Mouse (Mus musculus) liver, embryonic 13.5 days (tissue): ENCODE measurements at regions not wholly inside any gene's neighbourhood (a gene's known extent, or its start where the extent isn't known, plus 50 kb on each side); places are given as distances from the start of the nearest gene placed in this dataset.
A peak's percentile ranks its signal among the peaks of the same experiment; 100 is the strongest.

Source experiments
- ATAC-seq: fragments of 200-750 bp; cut with Nextera tagmentation; 2 replicates; pipeline ENCODE4 v1.8.0; 2017; ENCODE audit warnings: low read depth, mild to moderate bottlenecking, moderate number of reproducible peaks, moderate library complexity
- DNase-seq: peaks from one replicate; pipeline ENCODE4 v3.0.0; 2022
- H3K27ac ChIP-seq: fragments of 300-500 bp; sonication (generic); 2 replicates; pipeline ENCODE4 v1.5.1; 2015; ENCODE audit warnings: moderate library complexity, mild to moderate bottlenecking, inconsistent platforms
- H3K27me3 ChIP-seq: fragments of 300-500 bp; sonication (generic); 2 replicates; pipeline ENCODE4 v1.6.1; 2015; ENCODE audit warnings: mild to moderate bottlenecking, inconsistent platforms
- H3K36me3 ChIP-seq: fragments of 300-500 bp; sonication (generic); 2 replicates; pipeline ENCODE4 v1.6.1; 2015; ENCODE audit warnings: mild to moderate bottlenecking, inconsistent platforms
- H3K4me1 ChIP-seq: fragments of 300-500 bp; sonication (generic); replicated peaks from 2 replicates; pipeline ENCODE4 v1.6.1; 2015; ENCODE audit warnings: inconsistent platforms
- H3K4me2 ChIP-seq: fragments of 300-500 bp; sonication (generic); 2 replicates; pipeline ENCODE4 v1.6.1; 2015; ENCODE audit warnings: inconsistent platforms, mild to moderate bottlenecking, moderate library complexity
- H3K4me3 ChIP-seq: fragments of 300-500 bp; sonication (generic); replicated peaks from 2 replicates; pipeline ENCODE4 v1.5.1; 2015; ENCODE audit warnings: mild to moderate bottlenecking, inconsistent platforms
- H3K9ac ChIP-seq: fragments of 300-500 bp; sonication (generic); 2 replicates; pipeline ENCODE4 v1.6.1; 2015; ENCODE audit warnings: mild to moderate bottlenecking, inconsistent platforms
- H3K9me3 ChIP-seq: fragments of 300-500 bp; sonication (generic); replicated peaks from 2 replicates; pipeline ENCODE4 v1.6.1; 2016; ENCODE audit warnings: inconsistent platforms
- WGBS: fragments of 180-500 bp; shearing (Covaris S2); methylation state at CpG from one replicate; pipeline ENCODE4 v1.1.7; 2015; ENCODE audit not compliant: insufficient replicate concordance; 5-methylcytosine and 5-hydroxymethylcytosine counted together

DNA sequence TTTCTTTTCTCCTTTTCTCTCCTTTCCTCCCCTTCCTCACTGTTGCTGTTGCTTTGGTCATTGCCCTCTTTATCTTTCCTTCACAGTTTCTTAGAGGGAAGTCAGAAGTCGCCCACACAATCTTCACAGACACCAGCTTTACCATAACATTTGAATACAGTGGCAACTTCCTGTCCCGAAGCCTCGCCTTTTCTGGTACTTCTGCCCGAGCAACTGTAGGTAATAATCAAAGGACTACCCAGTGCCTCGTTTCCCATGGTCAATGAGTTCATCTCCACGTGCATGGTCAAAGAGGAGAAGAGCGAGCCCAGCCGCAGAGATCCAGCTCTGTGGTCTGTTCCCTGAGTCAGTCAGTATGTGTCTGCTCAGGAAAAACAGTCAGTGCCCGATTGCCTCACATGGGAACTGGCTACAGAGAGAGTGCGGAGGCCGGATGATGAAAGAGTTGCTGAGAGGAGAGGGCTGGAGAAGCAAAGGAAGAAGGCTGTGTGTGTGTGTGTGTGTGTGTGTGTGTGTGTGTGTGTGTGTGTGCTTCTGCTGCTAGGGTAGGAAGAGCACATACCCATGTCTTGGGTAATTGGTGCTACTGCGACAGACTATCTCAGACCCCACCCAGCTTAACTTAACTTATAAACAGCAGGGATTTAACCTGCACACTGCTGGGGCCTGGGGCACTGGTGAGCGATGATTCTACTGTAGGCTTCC is 73.0 kb upstream of the Klf13 start:
- no peak overlapping the region for H3K4me3 ChIP-seq
- peak overlapping the region; percentile 43 for H3K4me2 ChIP-seq
- peak; percentile 33 for ATAC-seq
- H3K27me3 ChIP-seq, result no peaks in the 10 kb centered on the region
- WGBS, result 7% methylated on average over 13 of the region's 13 CpGs
- DNase-seq, result no peak
- no peaks in the 10 kb centered on the region for H3K9me3 ChIP-seq
- peak overlapping the region; percentile 84 for H3K27ac ChIP-seq
- H3K4me1 ChIP-seq, result peaks cover 70% of the 10 kb centered on the region
- peak overlapping the region; percentile 55 for H3K9ac ChIP-seq
- no peaks in the 10 kb centered on the region for H3K36me3 ChIP-seq

DNA sequence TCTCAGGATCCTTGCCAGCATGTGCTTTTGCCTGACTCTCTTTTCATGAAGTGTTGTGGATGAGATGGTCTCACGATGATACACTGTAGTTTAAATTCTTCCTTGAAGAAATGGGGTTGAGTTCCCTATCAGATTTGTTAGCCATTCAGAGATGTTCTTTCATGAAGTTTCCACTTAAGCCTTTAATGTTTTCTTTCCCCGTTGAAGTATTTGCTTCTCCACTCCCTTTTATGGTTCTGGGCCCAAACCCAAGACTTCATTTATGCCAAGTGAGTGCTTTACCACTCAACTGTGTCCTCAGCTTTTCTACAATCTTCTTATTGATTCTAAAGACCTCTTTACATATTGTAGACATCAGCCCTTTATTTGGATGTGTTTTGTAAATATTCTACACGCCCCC is 71.9 kb upstream of the Klf13 start:
- H3K27ac ChIP-seq, result peak overlapping the region; percentile 84
- no peaks in the 10 kb centered on the region for H3K27me3 ChIP-seq
- H3K9me3 ChIP-seq, result no peaks in the 10 kb centered on the region
- 80% methylated on average over 3 of the region's 3 CpGs for WGBS
- no peak overlapping the region for H3K9ac ChIP-seq
- ATAC-seq (no peak), DNase-seq (no peak)
- no peak overlapping the region for H3K4me2 ChIP-seq
- no peaks in the 10 kb centered on the region for H3K36me3 ChIP-seq
- H3K4me1 ChIP-seq, result peaks cover 73% of the 10 kb centered on the region
- no peak overlapping the region for H3K4me3 ChIP-seq

DNA sequence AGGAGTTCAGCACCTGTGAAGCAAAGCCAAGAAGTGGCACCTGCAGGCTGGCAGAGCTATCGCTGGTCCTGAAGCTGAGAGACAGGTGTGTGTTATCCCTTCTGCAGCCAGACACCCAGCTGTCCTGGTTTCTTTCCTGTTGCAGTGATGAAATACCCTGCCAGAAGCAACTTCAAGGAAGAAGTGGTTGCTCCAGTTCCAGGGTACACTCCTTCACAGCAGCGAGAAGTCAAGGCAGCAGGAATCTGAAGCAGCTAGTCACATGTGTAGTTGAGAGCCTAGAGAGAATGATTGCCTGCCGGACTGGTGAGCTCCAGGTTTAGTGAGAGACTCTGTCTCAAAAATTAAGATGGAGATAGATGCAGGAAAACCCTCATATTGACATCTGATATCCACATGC is 69.1 kb upstream of the Klf13 start:
- Histone ChIP-seq H3K9me3 (no peaks in the 10 kb centered on the region), H3K9ac (no peak overlapping the region), H3K27me3 (no peaks in the 10 kb centered on the region), H3K27ac (no peak overlapping the region), H3K4me3 (no peak overlapping the region), H3K4me2 (no peak overlapping the region), H3K36me3 (no peaks in the 10 kb centered on the region), H3K4me1 (peaks cover 53% of the 10 kb centered on the region)
- no peak for DNase-seq
- ATAC-seq, result no peak
- 78% methylated on average over 3 of the region's 3 CpGs for WGBS

DNA sequence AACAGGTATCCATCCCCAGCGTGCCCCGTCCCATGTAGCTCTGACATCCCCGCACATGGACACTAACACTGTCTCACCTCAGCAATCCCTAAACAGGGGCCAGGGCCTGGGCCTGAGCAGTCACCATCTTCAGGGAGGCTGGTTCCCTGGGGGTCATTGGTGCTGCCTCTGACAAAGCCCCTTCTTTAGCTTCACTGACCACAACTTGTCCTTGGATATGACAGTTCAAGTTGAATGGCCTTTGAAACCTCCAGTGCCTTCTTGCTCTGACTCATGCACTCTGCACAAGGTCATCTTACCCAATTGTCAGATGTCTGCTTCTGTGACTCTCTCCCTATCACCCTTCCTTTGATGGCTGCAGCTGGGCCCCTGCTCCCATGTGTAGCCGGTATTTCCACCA is 68.2 kb upstream of the Klf13 start:
- Histone ChIP-seq H3K4me3 (no peak overlapping the region), H3K9me3 (no peaks in the 10 kb centered on the region), H3K27me3 (no peaks in the 10 kb centered on the region), H3K4me1 (peaks cover 52% of the 10 kb centered on the region), H3K36me3 (no peaks in the 10 kb centered on the region), H3K4me2 (no peak overlapping the region), H3K27ac (0 out of 2 replicates have a peak overlapping the region, but pooled peaks have one; percentile 19), H3K9ac (no peak overlapping the region)
- WGBS, result 80% methylated on average over 4 of the region's 4 CpGs
- no peak for ATAC-seq
- no peak for DNase-seq

DNA sequence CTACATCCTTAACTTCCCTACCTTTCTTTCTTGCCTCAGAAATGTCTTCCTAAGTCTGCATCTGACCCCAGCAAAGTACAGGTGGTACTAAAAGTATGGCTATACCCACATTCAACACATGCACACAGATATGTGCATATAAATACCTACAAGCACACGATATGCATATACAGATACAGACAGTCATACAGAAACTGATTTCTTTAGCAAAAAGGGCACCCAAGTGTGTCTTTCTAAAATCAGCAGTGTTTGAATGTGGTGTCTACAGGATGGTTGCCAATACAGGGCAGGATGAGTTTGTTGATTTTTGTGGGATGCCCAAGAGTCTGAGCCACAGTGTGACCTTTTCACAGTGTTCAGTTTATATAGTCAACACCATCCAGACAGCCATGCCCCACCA is 67.0 kb upstream of the Klf13 start:
- Histone ChIP-seq H3K9me3 (no peaks in the 10 kb centered on the region), H3K27me3 (no peaks in the 10 kb centered on the region), H3K36me3 (no peaks in the 10 kb centered on the region), H3K4me2 (no peak overlapping the region), H3K4me3 (no peak overlapping the region), H3K9ac (no peak overlapping the region), H3K4me1 (peaks cover 52% of the 10 kb centered on the region), H3K27ac (no peak overlapping the region)
- no peak for ATAC-seq
- no peak for DNase-seq
- 80% methylated on average over 1 of the region's 1 CpGs for WGBS

DNA sequence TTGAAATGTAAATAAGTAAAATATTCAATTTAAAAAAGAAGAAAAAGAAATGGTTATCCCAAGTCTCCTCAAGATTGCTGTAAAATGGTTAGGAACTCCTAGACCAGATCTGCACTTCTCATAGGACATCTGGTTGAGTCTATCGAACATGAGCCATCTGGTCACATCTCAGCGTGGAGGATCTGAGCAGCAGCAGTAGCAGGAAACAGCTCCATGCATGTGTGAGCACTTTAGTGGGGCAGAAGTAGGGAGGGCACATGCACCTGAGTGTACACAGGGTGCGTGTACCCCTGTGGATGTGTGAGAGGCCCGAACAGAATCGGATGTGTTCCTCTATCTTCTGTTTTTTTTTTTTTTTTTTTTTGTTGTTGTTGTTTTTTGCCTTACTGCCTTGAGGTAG is 65.2 kb upstream of the Klf13 start:
- H3K27me3 ChIP-seq, result no peaks in the 10 kb centered on the region
- no peak overlapping the region for H3K4me3 ChIP-seq
- H3K4me2 ChIP-seq, result no peak overlapping the region
- H3K27ac ChIP-seq, result no peak overlapping the region
- H3K9me3 ChIP-seq, result no peaks in the 10 kb centered on the region
- ATAC-seq (no peak), DNase-seq (no peak)
- 82% methylated on average over 5 of the region's 5 CpGs for WGBS
- H3K9ac ChIP-seq, result no peak overlapping the region
- H3K36me3 ChIP-seq, result no peaks in the 10 kb centered on the region
- H3K4me1 ChIP-seq, result peaks cover 58% of the 10 kb centered on the region

DNA sequence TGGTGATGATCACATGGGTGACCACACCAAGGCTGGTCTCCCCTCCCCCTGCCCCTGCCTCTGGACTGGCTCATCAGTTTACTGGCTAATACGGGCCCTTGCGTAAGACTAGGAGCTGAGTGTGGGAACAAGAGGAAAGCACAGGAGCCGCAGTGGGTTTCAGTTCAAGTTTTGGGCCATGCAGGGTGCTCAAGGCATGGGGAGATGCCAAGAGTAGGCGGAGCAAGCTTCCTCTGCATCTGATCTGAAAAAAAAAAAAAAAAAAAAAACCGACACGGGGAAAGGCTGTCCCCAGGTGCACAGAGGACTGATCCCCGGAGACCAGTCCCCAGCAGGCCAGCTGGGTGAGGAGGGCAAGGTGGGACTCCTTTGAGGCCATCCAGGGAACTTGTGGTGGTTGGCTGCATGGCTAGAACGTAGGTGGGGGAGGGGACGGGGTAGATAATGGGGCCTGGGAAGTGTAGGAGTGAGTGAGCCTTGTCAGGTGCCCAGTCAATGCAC is 62.9 kb upstream of the Klf13 start:
- no peaks in the 10 kb centered on the region for H3K27me3 ChIP-seq
- H3K4me2 ChIP-seq, result peak overlapping the region; percentile 8; the same call in 1 of the 2 replicates
- no peak for DNase-seq
- no peaks in the 10 kb centered on the region for H3K36me3 ChIP-seq
- no peak for ATAC-seq
- peaks cover 71% of the 10 kb centered on the region for H3K4me1 ChIP-seq
- peak overlapping the region; percentile 0; the same call in 1 of the 2 replicates for H3K9ac ChIP-seq
- no peaks in the 10 kb centered on the region for H3K9me3 ChIP-seq
- H3K4me3 ChIP-seq, result no peak overlapping the region
- H3K27ac ChIP-seq, result peak overlapping the region; percentile 36
- WGBS, result 39% methylated on average over 9 of the region's 9 CpGs

DNA sequence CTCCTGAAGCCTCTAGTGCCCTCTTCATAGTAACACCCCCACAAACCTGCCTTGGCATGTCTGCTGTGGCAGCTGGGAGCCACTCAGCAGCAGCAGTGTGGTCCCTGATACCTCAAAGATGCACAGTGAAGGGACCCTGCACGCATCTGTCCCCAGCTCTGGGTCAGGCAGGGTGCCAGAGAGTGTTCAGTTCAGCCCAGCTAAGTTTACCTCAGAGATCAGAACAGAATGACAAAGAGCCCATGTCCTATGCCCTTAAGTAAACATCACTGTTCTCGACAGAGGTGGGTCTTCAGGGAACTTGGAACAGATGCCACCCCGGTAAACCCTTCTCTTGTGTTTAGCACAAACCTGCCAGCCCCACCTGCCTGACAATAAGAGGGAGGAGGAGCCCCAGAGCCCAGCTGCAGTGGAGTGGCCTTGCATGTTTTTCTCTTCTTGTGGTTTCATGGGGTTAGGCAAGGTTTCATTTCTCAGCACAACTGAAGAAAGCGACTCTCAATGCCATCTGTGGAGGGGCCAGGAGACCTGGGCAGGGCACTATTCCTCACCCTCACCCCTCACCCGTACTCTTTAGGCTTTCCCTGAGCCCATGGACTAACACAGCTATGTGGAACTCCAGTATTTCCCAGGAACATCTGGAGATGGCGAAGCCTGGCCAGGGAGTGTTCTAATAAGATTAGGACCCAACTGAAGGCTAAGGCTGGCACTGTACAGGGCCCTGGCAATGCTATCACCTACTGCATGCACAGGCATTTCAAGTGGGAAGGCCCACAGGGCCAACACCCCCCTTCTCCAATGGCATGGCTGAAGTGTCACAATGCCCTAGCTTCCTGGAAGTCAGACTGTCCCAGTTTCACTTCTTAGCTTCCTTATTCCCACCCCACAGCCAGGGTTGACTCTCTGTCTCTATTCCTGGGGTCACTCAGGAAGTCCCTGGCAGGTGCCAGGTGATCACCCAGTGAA is 60.6 kb upstream of the Klf13 start:
- Histone ChIP-seq H3K27me3 (no peaks in the 10 kb centered on the region), H3K4me2 (peak overlapping the region; percentile 17; the same call in 1 of the 2 replicates), H3K9me3 (no peaks in the 10 kb centered on the region), H3K4me3 (no peak overlapping the region), H3K4me1 (peaks cover 85% of the 10 kb centered on the region), H3K9ac (peak overlapping the region; percentile 52), H3K27ac (peak overlapping the region; percentile 94), H3K36me3 (no peaks in the 10 kb centered on the region)
- DNase-seq, result no peak
- 40% methylated on average over 6 of the region's 6 CpGs for WGBS
- peak; percentile 67 for ATAC-seq

DNA sequence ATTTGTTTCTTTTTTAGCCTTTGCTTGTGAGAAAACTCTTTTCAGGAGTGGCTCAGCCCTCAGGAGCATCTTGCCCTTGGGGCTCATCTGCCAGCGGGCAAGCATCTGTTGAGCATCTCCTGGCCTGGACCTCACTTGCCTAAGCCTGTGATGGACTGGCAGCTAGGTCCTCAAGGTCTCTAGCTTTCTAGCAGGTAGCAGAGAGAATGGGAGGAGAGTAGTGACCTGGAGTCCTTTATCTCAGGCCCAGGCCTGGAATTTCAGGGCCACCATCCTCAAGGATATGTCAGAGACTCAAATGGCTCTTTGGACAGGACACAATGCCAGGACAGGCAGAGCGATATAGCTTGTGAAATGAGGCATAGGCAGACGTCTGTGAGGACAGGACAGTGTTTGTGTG is 59.3 kb upstream of the Klf13 start:
- H3K4me3 ChIP-seq, result no peak overlapping the region
- no peak for ATAC-seq
- DNase-seq, result no peak
- 75% methylated on average over 3 of the region's 3 CpGs for WGBS
- H3K4me1 ChIP-seq, result peaks cover 93% of the 10 kb centered on the region
- H3K9ac ChIP-seq, result peak overlapping the region; percentile 52; the same call in 1 of the 2 replicates
- no peaks in the 10 kb centered on the region for H3K36me3 ChIP-seq
- H3K9me3 ChIP-seq, result no peaks in the 10 kb centered on the region
- H3K4me2 ChIP-seq, result no peak overlapping the region
- H3K27me3 ChIP-seq, result no peaks in the 10 kb centered on the region
- peak overlapping the region; percentile 94 for H3K27ac ChIP-seq

DNA sequence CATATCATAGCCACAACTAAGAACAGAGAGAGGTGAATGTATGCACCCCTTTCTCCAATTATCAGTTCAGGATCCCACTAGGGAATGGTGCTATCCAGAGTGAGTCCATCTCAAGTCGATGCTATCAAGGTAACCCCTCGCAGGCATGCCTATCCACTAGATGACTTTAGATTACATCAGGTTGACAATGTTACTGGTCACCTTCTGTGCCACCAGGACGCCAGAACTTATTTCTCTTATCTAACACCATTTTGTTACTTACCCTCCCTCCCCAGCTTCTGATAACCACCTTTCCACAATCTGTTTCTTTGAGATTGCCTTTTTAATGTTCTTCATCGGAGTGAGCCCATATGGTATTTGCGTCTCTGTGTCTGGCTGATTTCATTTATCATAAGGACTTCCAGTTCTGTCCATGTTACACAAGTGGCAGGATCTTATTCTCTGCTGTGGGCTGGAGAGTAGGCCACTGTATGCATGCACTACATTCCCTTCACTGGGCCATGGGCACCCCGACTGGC is 57.9 kb upstream of the Klf13 start:
- no peaks in the 10 kb centered on the region for H3K36me3 ChIP-seq
- peak overlapping the region; percentile 94 for H3K27ac ChIP-seq
- ATAC-seq (peak; percentile 85), DNase-seq (peak; percentile 70)
- peak overlapping the region; percentile 50 for H3K4me2 ChIP-seq
- no peaks in the 10 kb centered on the region for H3K9me3 ChIP-seq
- H3K9ac ChIP-seq, result peak overlapping the region; percentile 61
- H3K27me3 ChIP-seq, result no peaks in the 10 kb centered on the region
- H3K4me1 ChIP-seq, result peaks cover 97% of the 10 kb centered on the region
- no peak overlapping the region for H3K4me3 ChIP-seq
- WGBS, result 24% methylated on average over 6 of the region's 6 CpGs
